Mouse (Mus musculus) CH12.LX (cell line): ENCODE data around the gene H3f3b. TPM values are rescaled to one million over a fixed set of nuclear protein-coding genes. Genes with fewer than 3 reads are reported as not detected.

Source experiments
- DNase-seq: peaks from one replicate; pipeline ENCODE4 v3.0.0-alpha.2; 2013; ENCODE audit errors: extremely low read depth
- H3K27ac ChIP-seq: 2 replicates; pipeline ENCODE4 v1.5.1; 2012; ENCODE audit warnings: low read depth, mild to moderate bottlenecking, control low read depth, moderate library complexity; ENCODE audit not compliant: insufficient read depth
- H3K27me3 ChIP-seq: replicated peaks from 2 replicates; pipeline ENCODE3; 2012; ENCODE audit warnings: inconsistent platforms
- H3K36me3 ChIP-seq, 2 experiments: replicated peaks in 1 of 2; 2 replicates each; pipeline versions ENCODE3 to v1.6.1; 2012; ENCODE audit warnings: inconsistent platforms in 1 of 2, low read length in 1 of 2, mild to moderate bottlenecking in 1 of 2, mixed read lengths in 1 of 2, moderate library complexity in 1 of 2; ENCODE audit not compliant: control insufficient read depth in 1 of 2, insufficient read depth in 1 of 2
- H3K4me1 ChIP-seq, 2 experiments: 2 replicates each; pipeline ENCODE4 v1.6.1; 2012; ENCODE audit warnings: inconsistent platforms in 1 of 2, moderate library complexity in 1 of 2; ENCODE audit not compliant: insufficient read depth in 2 of 2, control insufficient read depth in 1 of 2
- H3K4me2 ChIP-seq: 2 replicates; pipeline ENCODE4 v1.6.1; 2012; ENCODE audit warnings: low read depth, mild to moderate bottlenecking, control low read depth; ENCODE audit not compliant: poor library complexity, insufficient read depth, severe bottlenecking
- H3K4me3 ChIP-seq, 3 experiments: fragments of 150-350 bp in 1 of 3; sonication (generic) in 1 of 3; replicated peaks in 1 of 3; 2 replicates each; pipeline versions ENCODE3 to v1.5.1; 2011 to 2012; ENCODE audit warnings: low read depth in 2 of 3, low read length in 2 of 3, mild to moderate bottlenecking in 2 of 3, moderate library complexity in 2 of 3, control low read depth in 1 of 3, improper control_type of control experiment in 1 of 3, inconsistent platforms in 1 of 3, mixed read lengths in 1 of 3; ENCODE audit not compliant: poor library complexity in 1 of 3
- H3K79me2 ChIP-seq: replicated peaks from 2 replicates; pipeline ENCODE4 v1.6.1; 2012; ENCODE audit warnings: mild to moderate bottlenecking, moderate library complexity; ENCODE audit not compliant: control insufficient read depth, poor library complexity, insufficient read depth, severe bottlenecking; ENCODE audit errors: extremely low read depth
- H3K9ac ChIP-seq: 2 replicates; pipeline ENCODE4 v1.6.1; 2012; ENCODE audit warnings: low read depth, mild to moderate bottlenecking, control low read depth, moderate library complexity; ENCODE audit not compliant: insufficient read depth
- H3K9me3 ChIP-seq: replicated peaks from 2 replicates; pipeline ENCODE3; 2012; ENCODE audit warnings: low read length, inconsistent platforms, mixed read lengths
- CHD2 ChIP-seq: IDR thresholded peaks from 2 replicates; pipeline ENCODE4 v1.6.1; 2011; ENCODE audit warnings: low read length, improper control_type of control experiment
- CTCF ChIP-seq, 2 experiments: IDR thresholded peaks in 1 of 2; conservative IDR thresholded peaks in 1 of 2; 2 replicates each; pipeline ENCODE4 v1.5.1; 2011 to 2012; ENCODE audit warnings: low read depth in 2 of 2, low read length in 2 of 2, improper control_type of control experiment in 1 of 2, inconsistent platforms in 1 of 2, mild to moderate bottlenecking in 1 of 2, moderate library complexity in 1 of 2
- E2F4 ChIP-seq: IDR thresholded peaks from 2 replicates; pipeline ENCODE4 v1.6.1; 2011; ENCODE audit warnings: low read depth, low read length, improper control_type of control experiment; ENCODE audit not compliant: insufficient replicate concordance
- ELF1 ChIP-seq: IDR thresholded peaks from 2 replicates; pipeline ENCODE4 v1.6.1; 2014; ENCODE audit warnings: low read depth, mild to moderate bottlenecking, inconsistent platforms, low read length, improper control_type of control experiment
- EP300 ChIP-seq: IDR thresholded peaks from 2 replicates; pipeline ENCODE4 v1.6.1; 2011; ENCODE audit warnings: low read length, improper control_type of control experiment
- HCFC1 ChIP-seq: IDR thresholded peaks from 2 replicates; pipeline ENCODE4 v1.6.1; 2012; ENCODE audit warnings: low read depth, mild to moderate bottlenecking, inconsistent platforms, low read length, improper control_type of control experiment
- IRF4 ChIP-seq: IDR thresholded peaks from 2 replicates; pipeline ENCODE4 v1.6.1; 2014; ENCODE audit warnings: low read depth, mild to moderate bottlenecking, inconsistent platforms, low read length, improper control_type of control experiment
- MAFK ChIP-seq: IDR thresholded peaks from 2 replicates; pipeline ENCODE4 v1.6.1; 2011; ENCODE audit warnings: low read length, improper control_type of control experiment; ENCODE audit not compliant: insufficient replicate concordance
- MAZ ChIP-seq: IDR thresholded peaks from 2 replicates; pipeline ENCODE4 v1.6.1; 2012; ENCODE audit warnings: low read depth, mild to moderate bottlenecking, inconsistent platforms, low read length, improper control_type of control experiment, moderate library complexity
- MEF2A ChIP-seq: IDR thresholded peaks from 2 replicates; pipeline ENCODE4 v1.6.1; 2014; ENCODE audit warnings: low read depth, mild to moderate bottlenecking, inconsistent platforms, low read length, improper control_type of control experiment, borderline replicate concordance
- MXI1 ChIP-seq: IDR thresholded peaks from 2 replicates; pipeline ENCODE4 v1.6.1; 2011; ENCODE audit warnings: mild to moderate bottlenecking, low read depth, low read length, improper control_type of control experiment
- MYC ChIP-seq: IDR thresholded peaks from 2 replicates; pipeline ENCODE4 v1.6.1; 2011; ENCODE audit warnings: low read depth, mild to moderate bottlenecking, improper control_type of control experiment, low read length
- POLR2A ChIP-seq: IDR thresholded peaks from 2 replicates; pipeline ENCODE4 v1.6.1; 2011; ENCODE audit warnings: low read depth, mild to moderate bottlenecking, improper control_type of control experiment, low read length
- POLR2AphosphoS2 ChIP-seq: IDR thresholded peaks from 2 replicates; pipeline ENCODE4 v1.6.1; 2011; ENCODE audit warnings: low read depth, low read length, improper control_type of control experiment
- RAD21 ChIP-seq: IDR thresholded peaks from 2 replicates; pipeline ENCODE4 v1.6.1; 2011; ENCODE audit warnings: low read depth, mild to moderate bottlenecking, low read length, improper control_type of control experiment, moderate library complexity
- RCOR1 ChIP-seq: conservative IDR thresholded peaks from 2 replicates; pipeline ENCODE4 v1.6.1; 2012; ENCODE audit warnings: low read depth, mild to moderate bottlenecking, inconsistent platforms, low read length, improper control_type of control experiment
- SIN3A ChIP-seq: IDR thresholded peaks from 2 replicates; pipeline ENCODE4 v1.6.1; 2012; ENCODE audit warnings: low read length, improper control_type of control experiment, inconsistent platforms
- SMC3 ChIP-seq: IDR thresholded peaks from 2 replicates; pipeline ENCODE4 v1.6.1; 2011; ENCODE audit warnings: low read depth, low read length, improper control_type of control experiment
- TBP ChIP-seq: conservative IDR thresholded peaks from 2 replicates; pipeline ENCODE4 v1.6.1; 2011; ENCODE audit warnings: low read depth, low read length, improper control_type of control experiment
- UBTF ChIP-seq: IDR thresholded peaks from 2 replicates; pipeline ENCODE4 v1.6.1; 2012; ENCODE audit warnings: low read depth, mild to moderate bottlenecking, inconsistent platforms, low read length, improper control_type of control experiment, moderate library complexity
- USF2 ChIP-seq: conservative IDR thresholded peaks from 2 replicates; pipeline ENCODE4 v1.6.1; 2011; ENCODE audit warnings: low read depth, low read length, improper control_type of control experiment
- ZC3H11A ChIP-seq: IDR thresholded peaks from 2 replicates; pipeline ENCODE4 v1.6.1; 2012; ENCODE audit warnings: low read depth, mild to moderate bottlenecking, inconsistent platforms, low read length, improper control_type of control experiment
- ZKSCAN1 ChIP-seq: IDR thresholded peaks from 2 replicates; pipeline ENCODE4 v1.6.1; 2012; ENCODE audit warnings: low read depth, inconsistent platforms, low read length, improper control_type of control experiment, borderline replicate concordance
- ZNF384 ChIP-seq: IDR thresholded peaks from 2 replicates; pipeline ENCODE4 v1.6.1; 2012; ENCODE audit warnings: low read depth, low read length, improper control_type of control experiment, inconsistent platforms
- dilution Hi-C: fragments of 300-500 bp; cut with MboI; formaldehyde crosslinking; loops from 2 replicates; pipeline ENCODE4 v1.14.3; 2020; ENCODE audit warnings: low sequenced_read_pairs; ENCODE audit not compliant: extremely low pct_unique_long_range_greater_than_20kb, extremely low pct_ligation_motif_present
- in situ Hi-C: fragments of 300-500 bp; cut with MboI; formaldehyde crosslinking; loops from 3 replicates; pipeline ENCODE4 v1.14.3; 2019; ENCODE audit warnings: low sequenced_read_pairs, low pct_ligation_motif_present, low pct_unique_long_range_greater_than_20kb, mixed read lengths
- polyA plus RNA-seq: library from polyadenylated mRNA; unstranded; fragments of >175 nt; gene quantifications from 2 replicates; pipeline ENCODE4 v1.2.1, GENCODE M21; 2012; ENCODE audit warnings: low read depth; ENCODE audit not compliant: insufficient read length
- total RNA-seq, 2 experiments: library from RNA; depleted of rRNA; stranded (reverse); fragments of 300-350 nt in 1 of 2; fragments of >200 nt in 1 of 2; gene quantifications; 2 replicates each; pipeline ENCODE4 v1.2.3; 2012 to 2014

Gene H3f3b
- total and polyA plus RNA-seq, 3 experiments = 340 to 889 (median 567) TPM

- Histone ChIP-seq H3K27me3 (no peaks in the 10 kb centered on the region), H3K27ac (no peak overlapping the region), H3K4me1 (peaks cover 3 to 34% of the 10 kb centered on the region in 2 experiments; a peak in 3 of 4 replicates), H3K36me3 (peaks cover 27 to 94% of the 10 kb centered on the region in 2 experiments), H3K4me2 (no peak overlapping the region), H3K4me3 (no peak overlapping the region), H3K9ac (no peak overlapping the region), H3K9me3 (no peaks in the 10 kb centered on the region), H3K79me2 (no peaks in the 10 kb centered on the region)
- no peak for DNase-seq
- TF ChIP-seq MYC (no peak), POLR2AphosphoS2 (no peak), ZKSCAN1 (no peak), ELF1 (no peak), MEF2A (no peak), MXI1 (no peak), ZNF384 (no peak), USF2 (no peak), RAD21 (no peak), HCFC1 (no peak), MAFK (no peak), IRF4 (no peak), SIN3A (no peak), UBTF (no peak), SMC3 (no peak), CTCF (conservative IDR thresholded peaks at IDR 0.05 in 1 of 2, IDR thresholded peaks at IDR 0.05 in 1 of 2; ENCODE audit: low read depth in 2 of 2, low read length in 2 of 2) (no peak), ZC3H11A (no peak), RCOR1 (no peak), POLR2A (no peak)
- in situ Hi-C loops = loop anchor here (5.0 kb wide), 1 partner anchor 33 kb away; the partner anchor contains the start of gene Unk
- dilution Hi-C loops = no loop called here
These were observed 37.6 kb upstream of the H3f3b start for GRCm38 (mm10) chr11:116065345-116065744.

- H3K27me3 ChIP-seq = no peaks in the 10 kb centered on the region
- H3K4me2 ChIP-seq = no peak overlapping the region
- no peak overlapping the region for H3K4me3 ChIP-seq
- peaks cover 0 to 28% of the 10 kb centered on the region in 2 experiments; a peak in 2 of 4 replicates for H3K4me1 ChIP-seq
- H3K9ac ChIP-seq = no peak overlapping the region
- in situ Hi-C loops (no loop called here), dilution Hi-C loops (no loop called here)
- TF ChIP-seq POLR2AphosphoS2 = no peak
- TF ChIP-seq ELF1 = no peak
- TF ChIP-seq ZC3H11A = no peak
- TF ChIP-seq EP300 = no peak
- no peak for TF ChIP-seq E2F4
- no peak for TF ChIP-seq MYC
- TF ChIP-seq POLR2A = no peak
- TF ChIP-seq TBP = no peak
- no peak for TF ChIP-seq CHD2
- TF ChIP-seq RCOR1 = no peak
- TF ChIP-seq HCFC1 = no peak
- no peak for TF ChIP-seq ZNF384
- no peak for TF ChIP-seq ZKSCAN1
- no peak for TF ChIP-seq MAZ
- TF ChIP-seq MXI1 = no peak
- TF ChIP-seq CTCF (conservative IDR thresholded peaks at IDR 0.05 in 1 of 2, IDR thresholded peaks at IDR 0.05 in 1 of 2; ENCODE audit: low read depth in 2 of 2, low read length in 2 of 2) = no peak
- H3K79me2 ChIP-seq = no peaks in the 10 kb centered on the region
- no peak for DNase-seq
- H3K9me3 ChIP-seq = no peaks in the 10 kb centered on the region
- peaks cover 37 to 96% of the 10 kb centered on the region in 2 experiments for H3K36me3 ChIP-seq
- H3K27ac ChIP-seq = no peak overlapping the region
These were observed 36.6 kb upstream of the H3f3b start for GRCm38 (mm10) chr11:116064187-116064867.
